Mouse (Mus musculus) heart, postnatal 4 days (tissue): ENCODE measurements around the gene Aldh16a1. TPM values are rescaled to one million over a fixed set of nuclear protein-coding genes. Genes with fewer than 3 reads are reported as not detected.
"Not testable (repeated sequence)": the region's sequence is repeated elsewhere in the genome, so short reads cannot be mapped to it uniquely, and the experiment has no call there.

Source experiments
- DNase-seq: peaks from one replicate; pipeline ENCODE4 v3.0.0; 2021
- total RNA-seq, 2 experiments: library from RNA; stranded (reverse); gene quantifications; 2 replicates each; pipeline ENCODE4 v1.2.3; 2021

Aldh16a1 gene
- total RNA-seq, 2 experiments from 2014 or later, result 44.8 to 53.8 TPM

DNA sequence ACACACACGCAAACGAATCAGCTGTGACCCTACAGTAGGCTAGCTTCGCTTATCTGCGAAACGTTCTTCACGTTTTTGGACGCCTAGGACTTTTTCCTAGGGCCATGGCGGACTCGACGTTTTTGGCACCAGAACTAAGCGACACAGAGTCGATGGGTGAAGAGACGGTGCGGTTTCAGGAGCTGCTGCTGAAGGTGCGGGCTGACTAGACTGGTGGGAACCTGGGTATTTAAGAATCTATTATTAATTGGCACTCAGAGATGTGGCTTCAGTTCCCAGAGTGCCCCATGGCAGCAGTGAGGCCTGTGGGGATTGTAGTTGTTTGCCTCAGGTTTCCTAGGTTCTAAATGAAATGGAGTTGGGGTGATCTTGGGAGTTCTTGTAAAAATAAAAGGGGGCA is 1.8 kb upstream of the Aldh16a1 start:
- DNase-seq, result no peak

DNA sequence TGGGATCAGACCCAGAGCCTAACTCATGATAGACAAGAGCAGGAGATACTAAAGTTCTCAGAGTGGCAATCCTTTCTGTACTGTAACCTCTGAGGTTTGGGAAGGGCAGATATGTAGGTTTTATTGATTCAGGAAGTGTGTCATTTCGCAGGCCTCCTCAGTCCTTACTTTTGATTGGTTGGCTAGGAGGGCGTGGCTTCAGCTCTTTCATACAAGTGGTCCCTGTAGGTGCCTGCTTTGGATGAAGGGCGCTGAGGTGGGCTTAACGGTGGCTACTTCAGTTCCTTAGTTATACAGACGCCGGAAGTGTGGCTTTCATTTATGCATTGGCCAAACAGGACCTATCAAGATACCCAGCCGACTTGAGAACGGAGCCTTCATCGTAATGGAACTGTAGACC is 1.2 kb upstream of the Aldh16a1 start:
- DNase-seq, result no peak

DNA sequence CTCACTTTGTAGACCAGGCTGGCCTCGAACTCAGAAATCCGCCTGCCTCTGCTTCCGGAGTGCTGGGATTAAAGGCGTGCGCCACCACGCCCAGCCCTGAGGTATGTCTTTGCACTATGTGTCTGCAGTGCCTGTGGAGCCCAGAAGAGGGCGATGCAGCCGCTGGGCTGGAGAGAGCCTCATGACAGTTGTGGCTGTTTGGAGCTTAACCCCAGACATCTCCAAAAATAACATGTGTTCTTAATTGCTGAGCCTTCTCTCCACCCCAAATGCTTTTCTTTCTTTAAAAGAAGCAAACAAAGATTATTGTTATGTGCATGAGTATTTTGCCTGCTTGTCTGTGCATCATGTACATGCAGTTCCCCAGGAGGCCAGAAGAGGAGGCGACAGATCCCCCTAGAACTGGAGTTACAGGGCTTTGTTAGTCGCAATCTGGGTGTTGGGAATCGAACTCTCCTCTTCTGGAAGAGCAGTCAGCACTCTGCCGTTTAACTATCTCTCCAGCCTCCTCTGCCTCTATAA is 670 bp upstream of the Aldh16a1 start:
- DNase-seq, result peak; percentile 80

DNA sequence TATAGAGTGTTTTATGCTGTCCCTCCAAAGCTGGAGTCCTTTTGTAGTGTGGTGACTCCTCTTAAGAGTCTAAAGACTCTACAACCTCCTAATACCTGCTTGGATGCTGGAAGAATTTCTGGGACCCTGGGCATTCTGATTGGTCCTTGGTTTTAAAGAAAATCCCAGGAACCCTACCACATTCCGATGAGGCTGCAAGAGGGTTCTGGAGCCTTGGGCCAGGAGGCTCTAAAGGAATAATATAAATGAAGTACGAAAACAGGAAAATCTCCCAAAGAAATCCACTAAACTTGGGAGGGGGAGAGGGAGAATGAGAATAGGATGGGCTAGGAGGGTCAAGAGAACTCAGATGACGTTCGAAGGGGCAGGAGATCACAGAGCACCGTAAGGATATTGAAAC is 798 bp downstream of the Aldh16a1 start:
- no peak for DNase-seq

DNA sequence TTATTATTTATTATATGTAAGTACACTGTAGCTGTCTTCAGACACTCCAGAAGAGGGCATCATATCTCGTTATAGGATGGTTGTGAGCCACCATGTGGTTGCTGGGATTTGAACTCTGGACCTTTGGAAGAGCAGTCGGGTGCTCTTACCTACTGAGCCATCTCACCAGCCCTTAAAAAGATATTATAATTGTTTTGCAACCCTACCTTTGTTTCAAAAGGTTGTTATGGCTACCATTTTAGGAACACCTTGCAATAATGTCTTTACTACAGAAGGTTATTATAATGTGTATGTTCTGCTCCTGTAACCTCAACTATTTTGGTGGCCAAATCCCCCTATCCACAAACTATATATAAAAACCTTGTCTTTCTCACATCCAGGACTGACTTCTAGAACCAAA is 1.3 kb downstream of the Aldh16a1 start:
- not testable (repeated sequence) for DNase-seq

DNA sequence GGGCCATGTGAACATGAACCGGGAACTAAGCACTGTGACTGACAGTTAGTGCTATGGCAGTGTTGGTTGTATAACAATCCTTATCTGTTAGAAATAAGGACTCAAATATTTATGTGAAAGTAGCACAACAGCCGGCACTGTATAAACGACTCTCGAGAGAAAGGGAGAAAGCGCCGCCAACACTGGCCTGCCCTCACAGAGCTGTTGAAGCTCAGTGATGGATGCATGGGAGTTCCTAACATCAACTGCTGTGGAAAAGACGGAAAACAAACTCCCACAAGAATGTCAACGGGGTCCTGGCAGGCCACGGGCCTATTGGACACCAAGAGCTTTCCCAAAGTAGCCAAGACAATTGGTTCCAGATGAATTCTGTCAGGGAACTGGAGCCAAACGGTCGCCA is 3.1 kb downstream of the Aldh16a1 start:
- peak; percentile 52 for DNase-seq

DNA sequence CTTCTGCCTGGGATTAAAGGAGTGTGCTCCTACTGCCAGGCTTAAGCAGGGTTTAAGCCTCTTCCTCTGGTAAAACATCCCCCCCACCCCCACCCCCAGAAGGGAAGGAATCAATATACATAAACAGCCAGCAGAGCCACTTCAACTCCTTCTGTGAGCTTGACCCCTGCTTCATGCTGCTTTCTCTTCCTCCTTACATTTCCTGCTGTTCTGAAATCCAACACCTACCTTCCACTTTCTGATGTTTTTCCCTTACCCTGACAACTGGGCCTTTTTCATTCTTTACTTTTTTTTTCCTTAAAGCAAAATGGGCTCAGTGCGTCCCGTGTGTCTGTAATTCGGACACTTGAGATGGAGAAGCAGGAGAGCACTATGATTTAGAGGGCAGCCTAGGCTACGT is 4.1 kb downstream of the Aldh16a1 start:
- DNase-seq, result no peak

DNA sequence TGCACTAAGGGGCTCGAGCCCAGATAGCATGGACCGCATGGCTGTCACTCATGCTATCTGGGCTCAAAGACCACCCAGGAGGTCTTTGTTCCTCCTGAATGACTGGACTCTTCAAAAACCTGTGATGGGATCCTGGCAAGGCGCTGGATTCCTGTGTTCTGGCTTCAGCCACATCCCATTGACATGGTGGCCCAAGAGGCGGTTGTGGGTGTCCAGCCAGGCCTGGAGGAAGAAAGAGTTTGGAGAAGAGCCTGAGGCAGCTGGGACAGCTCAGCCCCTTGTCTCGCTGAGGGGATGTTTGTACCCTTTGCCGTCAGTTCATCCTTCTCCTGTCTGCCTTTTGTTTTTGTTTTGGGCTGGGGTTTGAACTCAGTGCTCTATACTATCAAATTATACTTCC is 4.8 kb downstream of the Aldh16a1 start:
- DNase-seq, result peak; percentile 52

DNA sequence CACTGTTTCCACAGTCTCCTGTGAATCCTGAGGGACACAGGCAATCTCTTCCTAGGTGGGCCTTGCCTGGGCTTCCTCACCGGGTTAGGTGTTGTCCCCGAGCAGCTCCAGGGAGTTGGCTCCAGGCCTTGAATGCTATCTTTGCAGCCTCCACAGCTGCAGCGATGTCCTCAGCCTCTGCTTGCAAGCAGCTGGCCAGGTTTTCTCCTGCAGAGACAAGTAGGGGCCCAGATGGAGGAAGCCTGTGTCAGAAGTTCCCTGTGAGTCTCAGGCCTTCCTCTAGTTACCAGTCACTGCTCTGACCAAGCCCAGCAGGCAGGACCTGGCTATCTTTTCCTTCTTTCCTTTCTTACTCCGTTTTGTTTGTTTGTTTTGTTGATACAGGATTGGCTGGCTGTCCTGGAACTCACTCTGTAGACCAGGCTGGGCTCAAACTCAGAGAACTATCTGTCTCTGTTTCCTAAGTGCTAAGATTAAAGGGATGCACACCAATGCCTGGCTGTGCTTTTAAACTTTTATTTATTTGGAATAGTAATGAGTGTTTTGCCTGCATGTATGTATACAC is 5.8 kb downstream of the Aldh16a1 start:
- peak; percentile 39 for DNase-seq

DNA sequence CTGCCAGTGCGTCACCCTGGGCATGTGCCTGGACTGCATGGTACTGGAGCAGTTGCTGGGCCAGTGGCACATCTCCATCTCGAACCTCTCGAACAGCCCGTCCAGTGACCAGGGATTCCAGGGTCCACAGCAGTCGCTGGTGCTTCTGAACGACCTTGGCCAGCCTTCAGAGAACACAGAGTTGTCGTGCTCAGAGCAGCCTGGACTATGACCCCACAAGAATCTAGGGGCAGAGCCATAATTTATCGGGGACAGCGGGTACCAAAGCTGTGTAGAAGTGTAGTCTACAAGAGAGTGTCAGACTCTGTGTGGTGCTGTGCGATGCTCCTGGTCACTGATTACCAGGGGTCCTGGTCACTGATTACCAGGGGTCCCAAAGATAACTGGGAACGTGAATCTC is 6.5 kb downstream of the Aldh16a1 start:
- DNase-seq, result no peak

DNA sequence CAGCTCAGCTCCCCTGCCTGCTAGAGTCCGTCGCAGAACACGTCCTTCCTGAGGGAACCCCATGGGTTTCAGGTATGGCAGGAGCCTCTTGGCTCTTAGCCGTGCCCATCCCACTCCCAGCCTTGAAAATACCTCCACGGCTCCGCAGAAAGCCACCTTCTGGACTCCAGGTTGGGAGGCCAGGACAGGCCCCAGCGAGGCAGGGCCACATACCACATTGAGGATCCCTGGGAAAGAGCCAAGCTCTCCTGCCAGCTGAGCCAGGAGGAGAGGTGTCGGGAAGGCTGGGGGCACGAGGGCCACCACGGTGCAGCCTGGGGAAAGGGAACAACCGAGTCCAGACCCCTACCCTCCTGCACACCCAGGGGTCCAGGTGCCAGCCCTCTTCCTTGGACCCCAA is 7.1 kb downstream of the Aldh16a1 start:
- DNase-seq, result no peak

DNA sequence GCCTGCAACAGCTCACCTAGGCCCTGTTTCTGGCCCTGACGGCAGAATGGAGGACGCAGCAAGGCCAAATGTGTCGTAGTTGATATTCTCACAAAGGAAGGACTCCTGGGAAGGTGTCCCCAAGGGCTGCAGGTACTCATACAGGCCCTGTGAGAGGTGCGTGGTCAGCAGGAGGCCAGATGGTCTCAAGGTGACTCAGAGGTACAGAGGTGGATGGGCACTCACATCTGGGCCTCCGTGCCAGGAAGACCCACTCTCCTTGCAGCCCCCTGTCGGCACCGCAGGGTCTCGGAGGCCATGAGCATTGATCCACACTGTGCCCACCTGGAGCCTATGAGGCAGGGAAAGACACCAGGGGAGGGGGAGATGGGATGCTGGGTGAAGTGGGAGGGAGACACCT is 8.9 kb downstream of the Aldh16a1 start:
- no peak for DNase-seq

DNA sequence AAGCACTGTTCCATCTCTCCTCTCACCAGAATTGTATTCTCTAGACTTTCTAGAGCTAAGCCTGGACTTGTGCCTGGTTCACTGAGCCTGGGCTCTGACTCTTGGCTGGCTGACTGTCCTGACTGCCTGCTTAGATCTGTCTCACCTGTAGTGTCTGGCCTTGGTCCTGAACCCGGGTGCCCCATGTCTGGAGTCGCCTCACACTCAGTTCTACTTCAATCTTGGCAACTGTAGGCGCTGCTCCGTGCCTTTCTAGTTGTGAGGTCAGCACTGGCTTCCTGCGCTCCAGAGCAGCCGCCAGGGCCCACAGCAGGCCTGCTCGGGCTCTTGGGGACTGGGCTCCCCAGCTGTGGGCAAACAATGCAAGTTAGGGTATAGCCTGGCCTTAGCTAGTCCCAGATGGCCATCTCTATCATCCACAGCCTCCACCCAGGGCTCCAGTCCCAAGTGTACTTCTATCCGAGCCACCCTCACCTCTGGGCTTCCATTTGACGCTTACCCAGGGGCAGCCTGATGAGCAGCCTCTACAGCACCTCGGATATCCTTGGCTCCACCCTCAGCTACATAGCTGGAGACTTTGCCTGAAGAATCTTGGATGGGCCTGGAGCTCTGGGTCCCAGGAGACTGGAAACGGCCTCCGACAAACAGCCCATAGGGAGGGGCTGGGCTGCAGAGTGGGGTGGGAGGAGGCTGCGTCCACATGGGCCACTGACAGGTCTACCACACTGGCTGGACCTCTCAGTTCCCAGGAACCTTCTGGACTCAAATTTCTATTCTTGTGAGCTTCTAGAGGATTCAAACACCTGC is 9.8 kb downstream of the Aldh16a1 start:
- DNase-seq, result no peak

DNA sequence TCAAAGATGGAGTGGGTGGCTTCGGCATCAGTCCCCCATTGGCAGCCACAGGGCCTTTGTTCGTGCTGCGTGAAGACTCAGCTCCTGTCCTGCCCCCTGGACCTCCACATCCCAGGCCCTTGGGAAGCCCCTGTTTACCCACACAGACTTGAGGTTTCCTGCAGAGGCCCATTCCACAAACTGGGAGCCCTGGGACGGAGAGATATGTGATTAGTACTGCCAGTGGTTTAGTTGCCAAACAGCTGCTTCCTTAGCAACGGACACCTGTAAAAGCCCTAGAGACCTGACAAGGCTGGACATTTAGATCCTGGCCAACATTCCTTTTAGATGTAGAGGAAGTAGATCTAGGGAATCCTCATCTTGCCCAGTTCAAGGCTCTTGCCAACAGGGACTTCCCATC is 12.5 kb downstream of the Aldh16a1 start:
- no peak for DNase-seq

DNA sequence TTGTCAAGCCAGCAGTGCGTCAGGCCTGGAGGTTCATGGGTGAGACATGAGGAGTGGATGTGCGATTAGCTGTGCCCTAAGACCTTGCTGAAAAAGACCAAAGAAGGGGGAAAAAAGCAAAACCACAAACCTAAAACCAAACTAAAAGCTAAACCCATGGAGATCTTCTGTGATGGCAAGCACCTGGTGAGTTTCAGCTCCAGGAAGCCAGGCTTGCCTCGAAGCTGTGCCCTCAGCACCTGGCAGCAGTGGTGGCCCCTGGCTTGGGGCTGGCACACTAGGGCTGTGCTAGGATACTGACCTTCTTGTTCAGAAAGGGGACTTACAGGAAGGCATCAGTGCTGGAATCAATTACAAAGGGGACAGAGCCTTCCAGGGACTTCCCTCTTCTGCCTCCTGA is 13.1 kb downstream of the Aldh16a1 start:
- no peak for DNase-seq

DNA sequence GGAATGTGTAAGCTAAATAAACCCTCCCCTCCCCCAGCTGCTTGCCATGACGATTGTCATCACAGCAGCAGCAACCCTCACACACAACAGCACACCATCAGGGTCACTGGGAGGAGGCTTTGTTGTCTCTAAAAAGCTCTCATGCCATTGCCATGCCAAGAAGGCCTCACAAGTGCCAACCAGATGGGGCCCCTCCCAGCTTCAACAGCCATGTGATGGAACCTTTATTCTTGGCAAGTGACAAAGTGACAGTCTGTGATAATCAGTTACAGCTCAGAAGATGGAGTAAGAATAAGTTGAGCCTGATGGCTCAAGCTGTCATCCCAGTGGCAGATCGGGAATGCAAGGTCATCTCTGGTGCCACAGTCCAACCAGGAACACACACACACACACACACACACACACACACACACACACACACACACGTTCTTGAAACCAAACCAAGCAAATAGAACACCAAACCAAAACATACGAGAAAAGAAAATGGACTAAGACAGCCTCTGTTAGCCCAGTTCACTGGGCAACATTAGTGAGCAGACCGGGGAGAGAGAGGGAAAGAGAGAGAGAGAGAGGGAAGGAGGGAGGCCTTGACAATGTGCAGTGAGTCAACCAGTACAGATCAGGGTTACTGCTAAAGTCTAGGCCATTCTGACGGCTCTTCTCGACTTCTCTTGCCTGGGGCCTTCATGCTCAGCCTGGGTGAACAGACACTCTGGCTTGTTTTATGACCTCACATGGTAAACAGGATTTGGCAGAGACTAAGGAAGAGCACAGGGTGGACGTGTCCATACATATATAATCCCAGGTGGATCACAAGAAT is 14.3 kb downstream of the Aldh16a1 start:
- DNase-seq, result no peak

DNA sequence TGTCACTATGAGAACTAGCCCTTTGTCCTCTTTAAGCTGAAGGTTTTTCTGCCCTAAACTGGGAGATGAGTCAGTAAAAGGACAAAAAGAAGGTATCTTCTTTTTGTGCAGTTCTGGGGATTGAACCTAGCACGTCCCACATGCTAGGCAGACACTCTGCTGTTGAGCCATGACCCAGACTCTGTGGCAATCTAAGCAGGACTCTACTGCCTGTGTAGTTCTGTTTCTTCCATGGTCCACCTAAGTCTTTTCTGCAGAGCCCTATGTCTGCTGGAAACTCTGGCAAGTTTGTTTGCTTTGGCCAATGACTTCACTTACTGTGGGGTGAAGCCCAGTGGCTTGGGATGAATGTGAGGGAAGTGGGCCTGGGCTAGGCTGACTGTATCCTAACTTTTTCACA is 16.0 kb downstream of the Aldh16a1 start:
- no peak for DNase-seq

DNA sequence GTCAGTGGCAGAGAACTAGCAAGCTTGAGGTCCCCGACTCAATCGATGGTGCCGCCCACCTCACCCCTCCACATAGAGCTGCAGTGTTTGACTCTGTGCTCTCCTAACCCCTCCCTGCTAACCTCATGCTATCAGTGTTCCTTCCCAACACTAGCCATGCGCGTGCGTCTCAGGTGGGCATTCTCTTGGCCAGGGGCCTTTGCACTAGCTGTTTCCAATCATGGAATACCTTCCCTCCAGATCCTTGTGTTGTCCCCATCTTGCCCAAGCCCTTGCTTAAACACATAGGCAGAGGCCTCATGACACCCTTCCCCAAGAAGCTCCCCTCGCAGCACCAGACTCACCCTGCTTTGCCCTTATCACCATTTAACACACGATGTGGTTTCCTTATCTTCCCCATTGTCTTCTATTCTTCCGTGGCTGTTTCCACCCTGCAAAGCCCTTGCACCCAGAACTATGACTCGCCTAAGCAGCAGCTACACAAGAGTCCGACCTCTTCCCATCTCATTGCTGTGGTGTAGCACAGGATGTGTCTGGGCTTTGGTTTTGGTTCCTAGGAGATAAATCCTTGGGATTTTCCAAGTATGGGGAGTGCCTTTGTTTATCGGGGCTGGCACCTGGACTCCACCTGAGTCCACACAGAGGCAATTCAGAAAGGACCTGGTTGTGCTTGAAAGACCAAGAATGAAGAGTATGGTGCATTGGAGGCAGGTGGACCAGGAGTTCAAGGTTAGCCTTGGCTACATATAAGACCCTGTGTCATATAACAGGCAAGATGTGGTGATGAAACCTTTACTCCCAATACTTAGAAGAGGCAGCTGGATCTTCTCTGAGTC is 17.0 kb downstream of the Aldh16a1 start:
- DNase-seq, result no peak

DNA sequence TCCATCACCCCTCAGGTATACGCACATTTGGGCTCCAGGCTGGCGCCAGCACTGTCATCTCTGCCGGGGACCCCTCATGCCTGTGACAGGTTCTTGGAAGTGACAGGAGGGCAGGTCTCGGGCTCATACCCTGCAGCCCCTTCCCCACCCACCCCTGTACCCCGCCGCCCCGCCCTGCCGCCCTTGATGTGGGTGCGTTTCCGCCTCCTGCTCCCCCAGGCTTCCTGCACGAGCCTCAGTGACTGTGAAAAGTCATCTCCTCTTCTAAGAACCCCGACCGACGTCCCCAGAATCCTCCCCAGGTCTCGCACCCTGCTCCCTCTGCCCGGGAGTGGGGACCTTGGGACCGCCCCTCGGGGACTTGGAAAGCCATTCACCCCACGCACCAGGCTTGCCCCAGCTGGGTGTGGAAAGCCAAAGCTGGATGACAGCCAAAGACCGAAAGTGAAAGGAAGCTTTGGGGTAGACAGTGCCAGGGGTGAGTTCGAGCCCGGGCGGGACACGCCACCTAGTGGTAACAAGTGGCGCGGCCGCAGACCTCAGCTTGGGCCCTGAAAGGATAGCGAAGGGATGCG is 18.3 kb downstream of the Aldh16a1 start, which contains the start of the genes Gm45713 and Flt3l:
TSS of gene Gm45713 (minus strand) at position 239 of the 575 bp plus-strand sequence.
TSS of gene Flt3l (minus strand) at position 440 of the 575 bp plus-strand sequence.
- peak; percentile 95 for DNase-seq

DNA sequence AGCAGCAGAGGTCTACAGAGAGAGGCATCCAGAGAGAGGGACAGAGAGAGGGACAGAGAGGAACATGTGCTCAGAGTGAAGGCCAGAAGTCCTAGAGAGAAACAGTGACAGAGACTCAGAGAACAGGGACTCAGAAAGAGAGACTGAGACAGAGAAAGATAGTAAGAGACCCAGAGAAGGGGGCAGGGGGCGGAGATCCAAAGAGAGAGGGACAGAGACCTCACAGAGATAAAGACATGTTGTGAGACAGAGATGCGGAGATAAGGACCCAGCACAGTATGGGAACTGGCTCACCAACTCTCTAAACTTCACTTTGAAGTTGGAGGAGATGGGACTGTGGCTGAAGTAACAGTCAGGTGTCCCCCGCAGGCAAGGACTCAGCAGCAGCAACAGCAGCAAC is 19.0 kb downstream of the Aldh16a1 start:
- no peak for DNase-seq

DNA sequence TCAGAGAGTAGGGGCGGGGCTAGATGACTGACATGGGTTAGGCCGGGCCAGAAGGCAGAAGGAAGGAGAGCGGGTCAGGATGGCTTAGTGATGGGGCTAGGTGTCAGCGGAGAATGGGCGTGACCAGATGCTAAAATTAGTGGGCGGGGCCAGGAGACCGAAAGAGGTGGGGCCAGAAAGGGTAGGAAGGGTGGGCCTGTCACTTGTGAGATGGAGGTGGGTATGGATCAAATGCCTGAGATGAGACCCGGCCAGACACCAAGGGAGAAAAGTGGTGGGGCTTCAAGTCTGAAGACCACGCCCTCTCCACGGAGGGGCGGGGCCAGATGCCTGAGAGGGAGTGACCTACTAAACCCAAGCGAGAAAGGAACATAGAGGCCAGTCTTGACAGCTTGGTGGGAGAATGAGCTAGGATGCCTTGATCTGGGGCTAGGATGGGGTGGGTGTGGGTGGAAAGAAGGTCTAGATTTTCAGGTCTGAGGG is 19.8 kb downstream of the Aldh16a1 start:
- DNase-seq, result peak; percentile 48
